Mouse (Mus musculus) megakaryocyte progenitor cell, adult 5-6 weeks (primary cell): ENCODE measurements around the gene Mfsd4b5. TPM values are rescaled to one million over a fixed set of nuclear protein-coding genes. Genes with fewer than 3 reads are reported as not detected.
"Not testable (repeated sequence)": the region's sequence is repeated elsewhere in the genome, so short reads cannot be mapped to it uniquely, and the experiment has no call there.

Source experiments
- ATAC-seq: replicated peaks from 2 replicates; pipeline ENCODE4 v1.8.0; 2016; ENCODE audit warnings: mild to moderate bottlenecking, moderate TSS enrichment, inconsistent platforms; ENCODE audit not compliant: poor library complexity
- total RNA-seq, 2 experiments: library from RNA; stranded (forward) in 1 of 2; stranded (reverse) in 1 of 2; fragments of 157-497, 149-512 nt in 1 of 2; fragments of 200-1000 nt in 1 of 2; gene quantifications; 2 replicates each; pipeline versions ENCODE4 v1.2.3 to v1.2.4; 2015 to 2017

Gene Mfsd4b5
- 0.44 and 0.56 TPM in 2 replicates for total RNA-seq (2015)
- 0.37 and 0.71 TPM in 2 replicates for total RNA-seq (2017)

GRCm38 (mm10) chr10:39986466-39986865 lies at the start of gene Mfsd4b5:
TSS of gene Mfsd4b5 (minus strand) at chr10:39986646.
- no peak for ATAC-seq

- ATAC-seq, result no peak
Measured at GRCm38 (mm10) chr10:40034956-40035355, 48.5 kb upstream of the Mfsd4b5 start.

DNA sequence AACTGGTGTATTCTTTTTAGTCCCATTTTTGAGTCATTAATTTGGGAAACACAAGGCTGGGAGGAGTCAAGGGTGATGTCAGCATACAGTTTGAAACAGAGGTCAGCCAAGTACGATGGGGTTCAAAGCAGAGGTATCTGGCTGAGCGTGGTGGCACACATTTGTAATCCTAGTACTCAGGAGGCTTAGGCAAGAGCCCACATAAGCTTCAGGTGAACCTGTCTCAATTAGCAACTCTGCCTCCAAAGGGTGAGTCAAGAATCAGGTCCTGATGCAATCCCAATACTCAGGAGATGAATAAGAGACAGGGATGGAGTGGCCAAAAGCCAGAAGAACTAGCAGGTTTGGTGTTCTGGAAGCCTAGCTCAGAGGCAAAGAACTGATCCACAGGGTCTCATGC lies 46.5 kb upstream of the Mfsd4b5 start:
- no peak for ATAC-seq

- ATAC-seq, result no peak
Measured at GRCm38 (mm10) chr10:40030716-40031115, 44.3 kb upstream of the Mfsd4b5 start.

DNA sequence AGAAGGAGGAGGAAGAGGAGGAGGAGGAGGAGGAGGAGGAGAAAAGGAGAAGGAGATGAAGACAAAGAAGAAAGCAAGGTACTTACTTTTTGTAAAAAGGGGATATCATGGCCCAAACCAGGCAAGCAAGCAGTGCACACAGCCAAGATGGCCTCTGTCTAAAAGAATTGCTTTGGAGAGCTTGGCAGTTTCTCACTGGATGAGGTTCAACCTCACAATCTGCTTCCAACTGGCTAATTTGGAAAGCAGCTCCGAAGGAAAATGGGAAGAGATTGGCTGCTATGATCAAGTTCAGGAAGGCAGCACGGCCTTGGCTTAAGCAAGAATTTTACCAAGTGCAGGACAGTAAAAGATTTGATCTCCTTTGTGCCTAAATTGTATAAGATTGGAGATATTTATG lies 43.2 kb upstream of the Mfsd4b5 start:
- ATAC-seq, result no peak

DNA sequence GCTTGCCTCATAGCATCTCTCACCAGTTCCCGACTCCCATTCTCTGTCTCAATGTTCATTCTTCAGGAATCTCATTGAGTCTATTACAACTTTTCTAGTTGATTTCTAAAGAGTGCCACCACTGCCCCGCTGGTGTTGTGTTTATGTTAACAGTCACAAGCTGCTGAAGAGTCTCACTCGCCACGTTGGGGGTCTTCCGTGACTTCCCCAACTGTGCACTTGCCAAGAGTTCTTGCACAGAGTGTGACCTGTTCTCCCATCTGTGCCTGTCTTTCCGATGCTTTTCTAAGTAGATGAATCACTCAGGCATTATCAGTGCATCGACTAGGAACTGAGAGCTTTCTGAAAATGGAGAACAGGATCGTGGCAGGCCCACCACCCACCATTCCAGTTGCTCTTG lies 41.6 kb upstream of the Mfsd4b5 start:
- ATAC-seq, result no peak

- ATAC-seq, result no peak
Measured at GRCm38 (mm10) chr10:40026546-40026945, 40.1 kb upstream of the Mfsd4b5 start.

DNA sequence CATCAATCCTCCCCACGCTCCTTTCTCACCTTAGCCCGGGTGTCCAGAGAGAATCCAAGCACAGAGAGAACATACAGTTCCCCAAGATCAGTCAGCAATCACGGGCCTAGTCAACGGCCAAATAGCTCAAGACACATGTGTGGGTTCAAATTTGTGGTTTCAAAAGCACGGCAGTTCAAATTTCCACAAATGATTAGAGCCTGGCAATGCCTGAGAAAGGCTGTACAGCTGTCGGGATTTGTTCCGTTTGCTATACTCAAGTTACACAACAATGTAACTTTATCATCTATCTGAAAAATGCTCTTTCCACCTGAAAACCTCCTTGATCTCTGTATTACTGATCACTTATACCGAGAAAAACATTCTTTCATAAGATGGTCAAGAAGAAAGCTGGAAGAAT lies 39.1 kb upstream of the Mfsd4b5 start:
- ATAC-seq, result no peak

GRCm38 (mm10) chr10:40024554-40025428 lies 38.3 kb upstream of the Mfsd4b5 start, which contains the start of gene Mfsd4b1:
TSS of gene Mfsd4b1 (minus strand) at chr10:40025268.
- peak; percentile 91 for ATAC-seq

DNA sequence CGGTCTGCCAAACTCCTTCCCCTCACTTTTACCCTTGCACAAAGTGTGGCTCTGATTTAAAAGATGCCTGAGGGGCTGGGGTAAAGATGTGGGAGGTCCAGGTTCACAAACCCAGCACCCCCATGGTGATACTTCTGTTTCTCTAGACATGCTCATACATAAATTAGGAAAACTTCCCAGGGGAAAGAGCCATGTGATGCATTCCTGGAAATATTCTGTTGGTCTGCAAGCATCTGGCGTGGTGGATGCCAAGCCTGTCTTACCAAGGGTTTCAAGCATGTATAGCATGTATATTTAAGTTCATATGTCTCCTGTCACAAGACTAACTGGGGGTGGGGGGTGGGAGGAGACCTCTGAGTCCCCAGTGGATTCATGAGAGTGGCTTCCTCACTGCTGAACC lies 34.0 kb upstream of the Mfsd4b5 start:
- ATAC-seq, result no peak

- no peak for ATAC-seq
Measured at GRCm38 (mm10) chr10:40019492-40019891, 33.0 kb upstream of the Mfsd4b5 start.

DNA sequence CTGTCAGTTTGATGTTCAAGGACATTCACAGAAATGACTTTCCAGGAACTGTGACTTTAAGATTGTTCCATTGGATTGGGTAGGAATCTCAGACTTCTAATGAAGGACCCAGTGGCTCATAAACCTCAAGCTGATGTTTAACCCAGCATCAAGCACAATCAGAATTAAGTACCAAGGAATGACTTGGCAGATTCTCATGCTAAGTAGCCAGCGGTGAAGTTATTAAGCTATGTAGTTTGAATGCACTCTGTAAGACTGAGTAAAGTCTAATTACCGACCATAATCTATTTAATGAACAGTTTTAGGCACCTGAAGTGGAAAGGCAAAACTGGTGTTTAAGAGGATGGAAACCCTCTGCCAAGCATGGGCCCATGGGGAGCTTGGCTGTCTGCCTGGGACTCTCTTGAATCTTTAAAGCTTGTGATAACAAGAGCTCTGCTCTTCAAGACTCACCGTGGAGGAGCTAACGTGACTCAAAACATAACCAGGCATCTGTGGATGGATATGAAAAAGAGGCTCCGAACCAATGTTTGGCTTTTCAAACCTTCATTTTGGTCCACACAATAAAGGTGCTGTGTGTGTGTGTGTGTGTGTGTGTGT lies 31.9 kb upstream of the Mfsd4b5 start:
- no peak for ATAC-seq

- no peak for ATAC-seq
Measured at GRCm38 (mm10) chr10:40009591-40009990, 23.1 kb upstream of the Mfsd4b5 start.

GRCm38 (mm10) chr10:40008847-40009246 lies 22.4 kb upstream of the Mfsd4b5 start:
- not testable (repeated sequence) for ATAC-seq

DNA sequence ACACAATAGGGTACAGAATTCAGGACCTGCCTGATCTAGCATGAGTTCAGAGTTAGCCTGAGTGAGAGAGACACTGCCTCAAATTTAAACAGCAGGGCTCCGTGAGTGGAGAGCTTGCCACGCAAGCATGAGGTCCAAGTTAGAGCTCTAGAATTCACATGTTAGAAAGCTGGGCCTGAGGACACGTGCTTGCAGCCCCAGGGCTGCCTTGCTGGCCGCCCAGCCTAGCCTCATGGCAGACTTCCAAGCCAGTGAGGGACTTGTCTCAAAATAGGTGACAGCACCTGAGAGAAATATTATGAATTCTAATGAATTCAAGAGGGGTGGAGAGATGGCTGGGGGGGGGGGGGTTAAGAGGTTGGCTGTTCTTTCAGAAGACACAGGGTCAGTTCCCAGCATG lies 21.5 kb upstream of the Mfsd4b5 start:
- no peak for ATAC-seq

DNA sequence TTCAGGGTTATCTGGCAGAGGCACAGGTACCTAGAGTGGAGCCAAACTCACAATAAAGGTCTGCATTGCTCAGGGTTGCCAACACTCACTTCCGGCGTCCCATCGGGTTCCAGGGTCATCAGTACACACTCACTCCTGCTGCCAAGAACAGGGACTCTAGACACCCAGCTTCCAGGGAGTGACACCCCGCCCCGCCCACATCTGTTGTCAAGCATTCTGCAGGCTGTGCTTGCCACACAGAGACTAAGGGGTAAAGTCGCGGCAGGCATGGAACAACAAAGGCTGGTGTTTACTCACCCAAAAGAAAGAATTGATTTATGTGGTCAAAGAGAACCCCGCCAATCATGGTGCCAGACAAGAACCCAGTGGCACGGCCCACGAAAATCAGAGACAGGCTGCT lies 20.5 kb upstream of the Mfsd4b5 start:
- no peak for ATAC-seq

GRCm38 (mm10) chr10:40000746-40001145 lies 14.3 kb upstream of the Mfsd4b5 start:
- ATAC-seq, result no peak

- peak; percentile 93 for ATAC-seq
Measured at GRCm38 (mm10) chr10:39991155-39991554, 4.7 kb upstream of the Mfsd4b5 start.

- no peak for ATAC-seq
Measured at GRCm38 (mm10) chr10:39982604-39983003, 3.8 kb downstream of the Mfsd4b5 start.

- no peak for ATAC-seq
Measured at GRCm38 (mm10) chr10:39978231-39978630, 8.2 kb downstream of the Mfsd4b5 start.

- ATAC-seq, result no peak
Measured at GRCm38 (mm10) chr10:39977346-39977745, 9.1 kb downstream of the Mfsd4b5 start.

GRCm38 (mm10) chr10:39975771-39976170 lies 10.7 kb downstream of the Mfsd4b5 start:
- ATAC-seq, result no peak
